Mouse (Mus musculus): ENCODE measurements at regions not wholly inside any gene's neighbourhood (a gene's known extent, or its start where the extent isn't known, plus 50 kb on each side); places are given as distances from the start of the nearest gene placed in this dataset.

DNA sequence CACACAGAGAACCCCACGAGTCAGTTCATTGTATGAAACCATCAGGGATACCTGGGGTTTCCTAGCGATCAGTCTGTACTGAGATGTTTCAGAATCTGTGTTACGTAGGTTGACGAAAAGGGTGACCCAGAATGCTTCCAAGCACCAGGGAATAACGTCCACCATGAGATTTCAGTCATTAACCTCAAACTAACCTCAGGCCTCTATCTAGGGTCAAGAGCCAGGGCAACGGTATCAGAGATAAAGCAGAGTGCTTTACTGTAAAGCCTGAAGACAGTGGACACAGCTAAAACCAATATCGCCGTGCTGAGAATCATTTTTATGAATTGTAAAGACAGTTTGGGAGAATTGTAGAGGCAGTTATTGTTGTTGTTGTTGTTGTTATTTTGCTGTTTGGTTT lies 52.9 kb upstream of the Errfi1 start:
- no peak for DNase-seq (ENCODE audit: low read depth in 2 of 2, low spot score in 2 of 2)

DNA sequence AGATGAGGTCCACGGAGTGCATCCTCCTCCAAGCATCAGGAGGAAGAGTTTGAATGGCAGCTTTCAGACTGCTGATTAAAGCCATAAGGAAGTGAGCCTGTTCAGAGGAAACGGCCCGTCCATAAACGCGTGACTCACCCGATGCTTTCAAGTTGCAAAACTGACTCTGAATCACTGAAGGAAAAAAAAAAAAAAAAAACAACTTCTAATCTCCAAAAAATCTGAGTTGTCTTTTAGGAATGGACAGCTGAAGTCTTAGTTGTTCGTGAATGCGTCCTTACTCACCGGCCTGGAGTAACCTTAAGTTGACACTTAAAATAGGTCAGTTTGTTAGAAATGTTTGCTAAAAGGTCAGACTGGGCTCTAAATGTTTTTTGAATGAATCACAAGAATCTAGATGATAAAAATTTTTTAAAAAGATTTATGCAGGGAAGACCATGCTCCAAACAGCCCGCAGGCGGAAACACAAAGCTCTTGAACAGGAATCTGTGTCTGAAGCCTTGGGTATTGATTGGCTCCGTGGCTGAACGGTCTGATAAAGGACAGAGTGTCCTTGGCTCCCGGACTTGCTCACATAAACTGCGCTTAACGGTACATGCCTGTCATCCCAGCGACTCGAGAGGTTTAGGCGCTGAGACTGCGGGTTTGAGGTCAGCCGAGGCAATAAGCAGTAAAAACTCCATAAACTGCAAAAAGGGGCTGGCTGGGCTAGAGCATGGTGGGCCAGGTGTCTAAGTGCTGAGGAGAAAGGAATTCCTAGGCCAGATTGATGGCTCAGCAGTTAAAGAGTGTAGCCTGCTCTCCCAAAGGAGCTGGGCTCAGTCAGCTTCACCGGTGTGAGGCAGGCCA lies 53.9 kb upstream of the Errfi1 start:
- peak in 1 of 2 experiments; percentile 7 for DNase-seq (ENCODE audit: low read depth in 2 of 2, low spot score in 2 of 2)

DNA sequence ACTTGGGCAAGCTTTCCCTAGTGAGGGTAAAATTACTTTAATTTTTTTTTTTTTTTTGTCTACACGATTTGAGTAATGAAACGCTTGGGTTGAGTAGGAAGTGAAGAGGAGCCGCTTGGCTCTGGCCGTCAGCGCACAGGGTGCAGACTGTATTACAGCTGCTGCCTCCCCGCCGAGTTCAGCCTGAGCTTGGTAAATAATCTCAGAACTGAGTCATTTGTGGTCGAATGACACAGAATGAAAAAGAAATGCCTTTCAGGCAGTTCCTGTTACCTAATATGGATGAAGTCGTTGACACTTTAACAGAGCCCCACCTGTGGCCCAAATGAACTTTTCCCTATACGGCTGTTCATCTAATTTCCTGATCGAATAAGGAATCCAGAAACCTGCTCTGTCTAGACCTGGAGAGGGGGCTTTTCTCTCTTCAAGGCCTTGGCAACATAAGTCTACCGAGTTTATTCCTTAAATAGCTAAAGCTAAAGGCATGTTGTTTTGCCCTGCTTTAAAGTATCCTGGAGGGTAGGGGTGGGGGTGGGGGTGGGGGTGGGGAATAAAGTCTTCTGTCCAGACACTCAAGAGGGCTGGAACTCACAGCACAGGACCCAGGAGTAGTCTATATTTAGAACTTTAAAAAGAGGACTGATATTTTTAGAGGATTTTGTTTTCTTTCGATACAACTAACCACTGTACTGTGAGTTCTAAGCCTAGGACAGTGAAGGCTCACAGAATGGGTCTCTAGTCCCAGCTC lies 54.8 kb upstream of the Errfi1 start:
- peak; percentile 43 to 59 for DNase-seq (ENCODE audit: low read depth in 2 of 2, low spot score in 2 of 2)

DNA sequence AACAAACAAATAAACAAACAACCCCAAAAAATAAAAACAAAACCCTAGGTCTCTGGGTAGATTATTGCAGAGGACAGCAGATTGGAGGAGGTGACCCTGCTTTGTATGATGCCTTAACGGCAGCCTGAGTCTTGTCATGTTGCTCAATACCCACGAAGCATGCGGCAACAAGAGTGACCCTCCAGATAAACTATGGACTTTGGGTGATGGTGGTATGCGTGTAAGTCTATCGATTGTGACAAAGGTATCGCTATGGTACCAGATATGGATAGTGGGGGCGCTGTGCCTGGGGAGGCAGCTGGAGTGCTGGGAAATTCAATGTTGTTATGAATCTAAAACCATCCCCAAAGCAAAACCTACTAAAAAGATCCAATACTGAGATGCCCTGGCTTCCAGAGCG lies 55.4 kb upstream of the Errfi1 start:
- DNase-seq (ENCODE audit: low read depth in 2 of 2, low spot score in 2 of 2), result no peak

DNA sequence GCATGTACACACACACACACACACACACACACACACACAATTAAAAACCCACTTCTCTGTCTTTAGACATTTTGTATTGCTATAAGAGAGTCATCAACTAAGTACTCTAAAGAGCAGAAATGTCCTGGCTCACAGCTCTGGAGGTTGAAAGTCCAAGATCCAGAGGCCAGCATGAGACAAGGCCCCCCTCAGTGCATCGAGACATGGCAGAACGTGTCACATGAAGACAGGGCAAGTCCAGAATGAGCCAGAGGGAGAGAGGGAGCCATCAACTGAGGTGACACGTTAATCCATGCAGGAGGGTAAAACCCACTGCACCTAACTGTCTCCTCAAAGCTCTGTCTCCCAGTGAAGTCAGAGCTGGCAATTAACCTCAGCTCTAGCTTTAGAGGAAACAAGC lies 56.7 kb upstream of the Errfi1 start:
- no peak for DNase-seq (ENCODE audit: low read depth in 2 of 2, low spot score in 2 of 2)

DNA sequence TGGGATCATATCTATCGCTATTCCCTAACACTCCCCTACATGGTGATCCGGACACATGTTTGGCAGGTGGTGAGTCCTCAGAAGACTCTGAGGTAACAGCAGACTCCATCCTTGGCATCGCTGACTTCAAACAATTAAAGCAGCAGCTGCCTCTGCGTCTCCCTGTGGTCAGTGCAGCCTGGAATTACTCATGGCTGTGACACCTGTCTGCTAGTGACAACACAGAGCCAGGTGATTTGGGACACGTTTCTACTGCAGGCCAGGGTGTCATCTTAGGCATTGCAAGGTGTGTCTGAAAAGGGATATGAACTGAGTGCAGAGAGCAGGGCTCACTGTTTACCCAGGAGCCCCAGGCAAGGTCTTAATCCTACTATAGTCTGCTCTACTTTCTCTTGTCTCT lies 58.8 kb upstream of the Errfi1 start:
- no peak for DNase-seq (ENCODE audit: low read depth in 2 of 2, low spot score in 2 of 2)

DNA sequence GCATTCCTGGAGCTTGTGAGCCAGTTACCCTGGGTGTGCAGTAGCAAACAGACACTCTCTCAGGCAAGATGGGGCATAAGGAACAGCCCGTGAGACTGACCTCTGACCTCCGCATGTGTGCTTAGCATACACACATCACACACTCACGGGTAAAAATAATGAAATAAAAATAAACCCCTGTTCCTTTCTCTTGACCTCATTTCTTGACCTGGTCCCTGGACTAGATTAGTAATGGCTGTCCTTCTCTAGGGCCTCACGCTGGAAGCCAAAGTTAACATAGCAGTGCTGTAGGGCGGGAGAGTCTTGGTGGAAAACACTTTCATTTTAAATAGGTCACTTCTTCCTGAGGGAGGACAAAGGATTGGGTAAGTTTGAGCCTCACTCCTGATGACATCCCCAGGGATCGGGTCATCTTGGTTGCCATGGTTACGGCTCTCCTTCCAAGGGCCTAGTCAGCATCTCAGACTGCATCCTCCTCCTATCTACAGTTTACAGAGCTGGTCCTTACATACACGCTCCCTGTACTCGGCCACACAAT lies 59.4 kb upstream of the Errfi1 start:
- no peak for DNase-seq (ENCODE audit: low read depth in 2 of 2, low spot score in 2 of 2)

DNA sequence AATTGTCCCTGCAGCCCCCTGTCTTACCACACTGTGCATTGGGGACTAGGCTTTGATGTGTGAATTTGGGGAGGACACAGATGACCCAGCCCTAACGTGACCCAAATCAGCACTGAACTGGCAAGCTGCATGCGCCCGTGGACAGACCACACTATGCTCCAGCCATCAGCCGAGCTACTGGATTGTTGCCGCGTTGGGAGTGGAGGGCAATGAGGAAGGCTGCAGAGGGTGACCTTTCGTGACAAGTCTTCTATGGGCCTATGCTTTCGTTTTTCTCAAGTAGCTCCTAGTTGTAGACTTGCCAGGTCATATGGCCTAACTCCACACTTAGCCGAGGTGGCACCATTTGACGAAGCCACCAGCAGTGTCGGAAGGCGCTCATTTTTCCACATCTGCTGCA lies 60.6 kb upstream of the Errfi1 start:
- DNase-seq (ENCODE audit: low read depth in 2 of 2, low spot score in 2 of 2), result no peak

DNA sequence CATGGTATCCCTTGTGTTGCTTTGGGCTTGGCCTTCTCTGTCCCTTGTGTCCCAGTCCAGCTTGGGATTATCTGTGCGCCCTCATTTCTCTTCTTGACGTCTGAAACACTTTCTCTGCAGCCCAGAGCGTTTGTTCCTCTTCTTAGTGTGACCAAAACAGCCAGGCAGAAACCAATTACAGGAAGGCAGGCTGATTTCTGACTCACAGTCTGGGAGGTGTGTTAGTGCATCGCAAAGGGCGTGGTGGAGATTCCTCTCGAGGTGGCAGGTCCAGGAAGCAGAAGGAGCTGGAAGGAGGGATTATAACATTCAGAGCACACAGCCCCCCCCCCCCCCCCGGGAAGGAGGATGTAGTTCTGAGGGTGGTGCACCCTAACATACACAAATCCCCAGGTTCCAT lies 64.6 kb upstream of the Errfi1 start:
- no peak for DNase-seq (ENCODE audit: low read depth in 2 of 2, low spot score in 2 of 2)

DNA sequence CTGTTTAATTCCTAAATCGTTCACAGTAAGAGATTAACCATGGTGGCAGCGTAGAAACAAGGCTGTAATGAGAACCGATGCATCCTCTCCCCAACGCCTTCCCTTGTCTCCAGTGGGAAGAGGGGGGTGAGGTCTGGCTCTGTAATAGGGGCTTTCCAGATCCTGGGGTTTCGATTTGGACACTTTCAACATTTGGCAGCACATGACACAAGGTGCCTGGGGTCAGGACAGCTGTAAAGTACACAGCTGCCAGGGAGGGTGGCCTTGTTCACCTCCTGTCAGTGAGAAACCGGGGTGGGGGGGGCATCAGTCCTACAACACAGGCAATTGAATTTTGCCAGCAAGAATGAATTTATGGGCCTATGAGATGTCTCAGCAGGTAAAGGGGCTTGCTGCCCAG lies 66.6 kb upstream of the Errfi1 start:
- DNase-seq (ENCODE audit: low read depth in 2 of 2, low spot score in 2 of 2), result no peak

DNA sequence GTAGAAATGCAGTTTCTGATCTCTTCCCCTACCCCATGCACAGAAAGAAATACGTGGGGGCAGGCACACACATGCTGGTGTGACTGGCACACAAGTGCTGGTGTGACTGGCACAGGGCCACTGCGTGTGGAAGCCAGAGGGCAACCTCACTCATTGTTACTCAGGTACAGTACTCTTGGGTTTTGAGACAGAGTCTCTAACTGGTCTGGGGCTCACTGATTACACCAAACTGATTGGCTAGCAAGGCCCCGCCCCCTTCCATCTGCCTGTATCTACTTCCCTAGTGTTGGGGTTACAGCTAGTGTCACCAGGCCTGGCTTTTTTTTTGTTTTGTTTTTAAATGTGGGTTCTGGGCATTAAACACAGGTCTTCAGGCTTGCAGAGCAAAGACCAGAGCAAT lies 67.1 kb upstream of the Errfi1 start:
- no peak for DNase-seq (ENCODE audit: low read depth in 2 of 2, low spot score in 2 of 2)

DNA sequence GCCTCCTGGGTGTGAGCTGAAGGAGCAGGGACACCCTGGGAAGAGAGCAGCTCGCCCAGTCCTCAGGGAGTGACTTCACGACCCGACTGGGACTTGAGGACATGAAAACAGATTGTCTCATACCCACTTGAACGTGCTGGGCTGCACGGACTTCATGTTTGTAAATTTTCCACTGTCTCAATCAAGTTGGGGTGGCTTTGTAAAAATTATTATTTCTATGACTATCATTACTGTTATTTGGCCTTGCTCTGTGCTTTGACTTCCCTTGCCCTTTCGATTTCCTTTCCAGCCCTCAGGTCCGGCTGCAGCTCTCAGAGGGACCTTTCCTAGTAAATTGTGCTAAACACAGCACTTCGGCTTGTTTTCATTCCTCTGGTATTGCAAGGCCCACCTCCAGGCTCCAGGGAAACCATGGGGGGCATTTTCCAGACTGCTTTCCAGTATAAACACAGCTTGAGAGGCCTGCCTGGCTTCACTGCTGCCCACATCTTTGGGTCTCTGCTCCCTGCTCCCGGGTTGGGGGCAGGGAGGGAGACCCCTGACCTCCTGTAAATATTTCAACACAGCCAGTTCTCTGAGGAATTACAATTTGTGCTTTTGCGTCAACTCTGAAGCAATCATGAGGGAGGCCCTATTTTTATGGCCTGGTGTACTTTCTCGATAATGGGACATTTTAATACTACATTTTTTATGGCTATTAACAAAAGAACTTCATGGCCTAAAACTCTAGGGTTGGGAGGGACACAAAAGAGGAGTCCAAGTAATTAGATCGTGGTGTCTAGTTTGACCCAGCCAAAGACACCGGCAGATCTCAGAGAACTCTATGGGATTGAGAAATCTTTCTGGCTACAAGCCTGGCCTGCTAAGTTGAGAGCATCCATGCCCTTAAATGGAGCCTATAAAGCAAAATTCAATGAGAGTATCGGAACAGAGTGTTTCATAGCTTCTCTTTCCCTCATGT lies 68.9 kb upstream of the Errfi1 start:
- DNase-seq (ENCODE audit: low read depth in 2 of 2, low spot score in 2 of 2), result no peak

DNA sequence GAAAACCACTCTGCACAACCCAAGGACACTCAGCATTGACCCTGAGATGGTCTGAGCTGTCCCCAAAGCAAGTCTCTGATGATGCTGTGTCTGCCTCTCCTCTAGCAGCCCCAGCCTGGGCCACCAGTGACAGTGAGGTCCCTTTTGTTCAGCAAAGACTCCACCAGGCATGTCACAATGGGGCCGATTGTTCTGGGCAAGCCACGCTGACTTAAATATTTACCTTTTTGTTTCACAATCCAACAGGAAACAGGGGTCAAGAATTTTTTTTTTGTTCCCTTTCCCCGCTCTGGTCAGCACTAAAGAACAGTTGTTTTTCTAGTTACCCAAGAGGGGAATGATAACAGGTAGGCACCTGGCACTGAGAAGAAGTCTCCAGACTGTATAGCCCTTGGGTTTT lies 72.4 kb upstream of the Errfi1 start:
- DNase-seq (ENCODE audit: low read depth in 2 of 2, low spot score in 2 of 2), result no peak

DNA sequence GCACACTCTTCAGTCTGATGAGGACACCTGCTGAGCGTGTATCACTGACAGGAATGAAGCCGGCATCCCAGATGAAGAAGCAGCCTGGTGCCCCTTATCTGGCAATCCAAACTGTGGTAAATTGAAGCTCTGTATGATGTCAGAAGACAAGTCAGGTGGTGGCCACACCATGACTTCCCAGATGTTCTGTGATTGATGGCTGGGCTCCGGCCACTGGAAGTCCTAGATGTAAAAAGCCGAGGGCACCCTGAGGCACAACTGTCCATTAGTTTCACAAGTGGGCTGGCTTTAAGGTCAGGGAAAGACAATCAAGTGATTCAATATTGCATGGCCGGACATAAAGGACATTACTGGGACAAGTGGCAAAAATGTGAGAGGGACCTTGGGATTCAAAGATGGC lies 74.4 kb upstream of the Errfi1 start:
- DNase-seq (ENCODE audit: low read depth in 2 of 2, low spot score in 2 of 2), result no peak

DNA sequence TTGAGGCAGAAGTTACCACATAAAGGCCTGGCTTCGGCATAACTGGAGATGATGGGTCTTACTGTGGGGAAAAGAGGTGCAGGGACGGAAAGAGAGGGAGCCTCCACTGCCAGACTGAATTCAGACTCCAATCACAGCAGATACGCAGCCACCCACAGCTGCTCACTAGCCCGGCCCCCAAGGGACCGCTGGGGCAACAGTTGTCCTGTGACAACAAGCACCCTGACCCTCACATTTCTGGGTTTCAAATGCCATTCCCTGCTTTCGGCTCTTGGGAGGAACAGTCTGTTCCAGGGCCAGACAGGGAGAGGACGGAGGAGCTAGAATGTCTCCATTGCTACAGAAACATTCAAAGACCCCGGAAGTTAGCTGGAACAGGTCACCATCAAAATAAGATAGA lies 75.0 kb upstream of the Errfi1 start:
- DNase-seq (ENCODE audit: low read depth in 2 of 2, low spot score in 2 of 2), result no peak

DNA sequence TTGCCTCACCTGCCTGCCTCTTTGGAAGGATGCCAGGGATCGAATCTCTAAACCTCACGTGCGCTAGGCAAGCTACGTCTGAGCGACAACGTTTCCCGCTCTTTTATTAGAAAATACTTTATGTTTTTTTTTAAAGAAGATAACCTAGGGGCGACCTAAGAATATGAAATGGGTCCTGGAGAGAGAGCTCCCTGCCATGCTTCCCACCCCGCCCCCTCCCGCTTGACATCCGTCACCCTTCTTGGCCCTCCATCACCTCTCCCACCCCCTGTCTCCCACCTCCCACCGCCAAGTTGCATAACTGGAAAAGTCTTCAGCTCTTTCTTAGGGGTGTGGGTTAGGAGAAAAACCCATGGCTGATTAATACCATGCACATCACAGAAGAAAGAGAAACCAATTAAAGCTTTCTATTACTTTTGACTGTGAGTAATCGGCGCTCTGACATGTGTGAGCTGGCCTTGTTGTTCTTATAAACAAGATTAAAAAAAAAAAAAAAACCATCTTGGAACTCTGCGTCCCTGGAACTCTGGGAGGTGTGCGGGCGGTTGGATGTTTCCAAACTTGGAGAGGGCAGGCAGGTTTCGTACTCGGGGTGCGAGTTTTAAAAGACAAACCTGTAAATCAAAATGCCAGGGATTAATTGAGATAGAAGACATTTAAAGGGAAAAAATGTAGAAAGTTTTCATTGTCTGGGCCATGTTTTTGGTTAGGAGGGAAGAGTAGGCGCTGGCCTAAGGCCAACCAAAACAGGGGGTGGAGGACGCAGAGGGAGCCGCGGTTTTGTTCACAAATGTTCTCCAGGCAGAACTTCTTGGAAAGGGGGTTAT lies 77.8 kb upstream of the Errfi1 start:
- DNase-seq (ENCODE audit: low read depth in 2 of 2, low spot score in 2 of 2), result no peak

DNA sequence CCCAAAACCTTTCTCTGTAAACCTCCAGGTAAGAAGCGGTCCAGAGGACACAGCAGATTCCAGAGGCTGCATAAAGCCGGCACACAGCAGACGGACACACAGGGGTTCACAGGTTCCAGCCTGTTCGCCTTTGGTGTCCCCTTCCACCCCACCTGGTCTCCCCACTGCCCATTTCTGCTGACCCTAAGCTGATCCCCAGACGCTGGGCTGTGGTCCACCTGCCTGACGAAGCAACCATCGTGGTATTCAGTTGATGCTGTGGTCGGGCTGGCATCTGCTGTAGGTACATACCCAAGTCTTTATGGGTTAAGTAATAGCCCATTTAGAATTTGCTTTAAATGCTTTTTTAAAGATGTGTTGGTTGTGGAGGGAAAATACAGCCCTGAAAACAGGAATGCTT lies 78.4 kb upstream of the Errfi1 start:
- DNase-seq (ENCODE audit: low read depth in 2 of 2, low spot score in 2 of 2), result no peak

DNA sequence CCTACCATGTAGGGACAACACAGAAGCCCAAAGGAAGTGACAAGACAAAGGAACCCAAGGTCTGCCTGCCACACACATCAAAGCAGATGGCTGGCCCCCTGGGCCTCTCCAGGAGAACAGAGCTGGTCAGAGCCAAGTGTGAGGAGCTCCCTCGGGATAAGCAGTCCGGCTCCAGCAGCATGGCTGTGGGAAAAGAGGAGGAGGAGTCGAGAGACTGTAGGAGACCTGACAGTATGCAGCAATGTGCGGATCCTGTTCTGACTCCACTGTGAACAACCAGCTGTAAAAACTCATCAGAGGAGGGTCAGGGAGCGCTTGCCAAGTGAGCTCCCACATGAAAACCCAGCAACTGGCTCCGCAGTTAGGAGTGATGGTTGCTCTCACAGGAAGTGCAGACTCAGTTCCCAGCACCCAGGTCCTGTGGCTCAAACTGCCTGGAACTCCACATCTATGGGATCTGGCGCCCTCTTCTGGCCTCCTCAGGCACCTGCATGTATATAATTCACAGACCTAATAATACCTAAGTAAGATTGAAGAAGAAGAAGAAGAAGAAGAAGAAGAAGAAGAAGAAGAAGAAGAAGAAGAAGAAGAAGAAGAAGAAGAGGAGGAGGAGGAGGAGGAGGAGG lies 79.3 kb upstream of the Errfi1 start:
- no peak for DNase-seq (ENCODE audit: low read depth in 2 of 2, low spot score in 2 of 2)

DNA sequence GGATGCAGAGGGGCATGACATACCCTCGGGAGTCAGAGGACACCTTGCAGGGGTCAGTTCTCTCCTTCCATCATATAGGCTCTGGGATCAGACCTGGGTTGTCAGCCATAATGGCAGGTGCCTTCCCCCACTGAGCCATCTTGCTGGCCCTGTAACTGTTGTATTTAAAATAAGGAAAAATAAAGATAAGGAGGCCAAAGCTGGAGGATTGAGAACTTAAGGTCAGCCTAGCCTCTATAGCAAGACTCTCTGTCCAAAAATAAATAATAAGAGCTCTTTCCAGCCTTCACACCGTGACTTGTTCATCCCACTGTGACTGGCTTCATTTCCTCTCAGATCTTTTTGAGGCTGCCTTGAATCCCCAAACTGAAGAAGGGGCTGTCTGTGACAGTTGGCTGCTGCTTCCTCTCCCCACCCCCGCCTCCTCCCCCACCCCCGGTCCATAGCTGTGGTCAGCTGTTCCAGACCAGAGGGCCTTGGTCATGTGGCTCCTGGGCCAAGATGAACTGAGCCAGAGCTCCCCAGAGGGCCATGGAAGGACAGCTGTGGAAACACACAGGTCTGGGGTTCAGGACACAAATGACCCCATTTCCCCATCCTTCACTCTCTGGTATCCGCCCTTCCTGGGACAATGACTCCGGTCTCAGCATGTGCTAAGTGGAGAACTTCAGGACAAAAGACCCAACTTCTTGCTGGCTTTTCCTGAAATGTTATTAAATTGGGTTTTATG lies 81.6 kb upstream of the Errfi1 start:
- no peak for DNase-seq (ENCODE audit: low read depth in 2 of 2, low spot score in 2 of 2)

All from CD8-positive naive resting alpha-beta T cell, adult 2 months (primary cell).